In the genomic region with DNA sequence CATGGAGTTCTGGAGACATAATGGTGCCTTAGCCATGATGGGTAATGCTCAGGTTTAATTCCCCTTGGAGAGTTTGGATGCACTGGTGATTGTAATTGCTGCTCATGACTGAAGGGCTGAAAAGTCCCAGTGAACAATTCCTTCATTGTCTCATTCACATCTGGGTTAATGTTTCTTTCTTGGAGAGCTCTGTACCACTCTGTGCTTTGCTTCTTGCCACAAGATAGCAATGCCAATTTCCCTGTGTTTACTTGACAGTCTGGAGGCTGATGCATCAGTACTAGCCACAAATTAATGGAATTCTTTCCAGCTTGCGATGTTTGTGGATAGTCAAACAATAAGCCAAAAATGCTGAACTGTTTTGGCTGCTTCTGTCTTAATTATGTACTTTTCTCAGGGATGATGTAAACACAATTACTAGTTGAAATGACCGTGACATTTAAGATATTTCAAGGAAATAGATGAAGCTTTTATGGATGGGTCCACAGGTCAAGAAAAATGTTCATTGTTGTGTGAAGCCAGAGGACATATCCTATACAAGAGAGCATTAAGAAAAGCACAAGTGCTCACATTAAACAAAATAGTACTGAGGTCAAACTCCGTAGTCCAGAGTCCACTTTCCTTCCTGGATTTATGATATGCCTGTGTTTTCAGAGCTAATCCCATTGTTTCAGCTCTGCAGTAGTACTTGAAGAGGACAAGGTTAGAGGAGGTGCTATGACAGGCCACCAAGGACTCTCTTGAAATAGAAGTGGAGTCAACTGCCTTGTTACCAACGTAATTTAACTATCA, we compare ENCODE assay signal across 28 mouse cellular contexts.
DNase-seq lines count a peak whose midpoint lies in the region; ATAC-seq and TF ChIP-seq lines count a peak whose summit lies in the region.
"Had no signal": no experiment of that assay in that cellular context is flagged by ENCODE, and none has a peak within 500 bp of the region (broad histone marks: within the 10 kb centered on the region; RNA-seq: fewer than 3 reads in every experiment).

No protein-coding gene starts in this region.

- no peak for TF ChIP-seq CTCF in cortical plate, adult 2 months (IDR thresholded peaks at IDR 0.05; ENCODE audit: extremely low read depth, insufficient read depth, low read length)

- no peaks in the 10 kb centered on the region for H3K27me3 ChIP-seq in embryonic facial prominence, embryonic 14.5 days (replicated peaks; ENCODE audit: control insufficient read depth, insufficient read depth, low read length)
- H3K27me3 ChIP-seq in embryonic facial prominence, embryonic 10.5 days (replicated peaks; ENCODE audit: low read depth, poor library complexity, severe bottlenecking) = no peaks in the 10 kb centered on the region
- H3K27me3 ChIP-seq: forebrain, embryonic 12.5 days; hindbrain, embryonic 13.5 days; limb, embryonic 15.5 days; liver, embryonic 13.5 days; midbrain, embryonic 13.5 days had no signal

- H3K4me2 ChIP-seq in embryonic facial prominence, embryonic 14.5 days (ENCODE audit: low read depth, low read length) = no peak overlapping the region
- H3K4me2 ChIP-seq: forebrain, embryonic 12.5 days; heart, embryonic 11.5 days; hindbrain, embryonic 13.5 days; limb, embryonic 15.5 days; liver, embryonic 13.5 days; midbrain, embryonic 13.5 days had no signal

- 66% methylated on average over 4 of the region's 4 CpGs for WGBS in embryonic facial prominence, embryonic 14.5 days
- 67% methylated on average over 4 of the region's 4 CpGs for WGBS in embryonic facial prominence, embryonic 10.5 days
- 24% methylated on average over 4 of the region's 4 CpGs for WGBS in large intestine, adult 2 months

- no peak for ATAC-seq in embryonic facial prominence, embryonic 14.5 days (ENCODE audit: low read depth)
- ATAC-seq: CD4-positive, CD25-positive, alpha-beta regulatory T cell, adult 4 months; forebrain, postnatal 0 days; lung, postnatal 0 days; midbrain, embryonic 13.5 days had no signal

- DNase-seq in embryonic facial prominence, embryonic 14.5 days (ENCODE audit: low spot score) = peak; percentile 23
- no peak for DNase-seq in embryonic facial prominence, embryonic 10.5 days (ENCODE audit: low spot score)
- peak; percentile 80 for DNase-seq in Muller cell, postnatal 12 days (ENCODE audit: inconsistent ontology term)
- peak; percentile 44 for DNase-seq in large intestine, adult 2 months (ENCODE audit: low read depth, low spot score)
- DNase-seq in right cerebral cortex, postnatal 25 days = no peak
- DNase-seq in testis, postnatal 10 days (ENCODE audit: low spot score) = no peak
- DNase-seq: cerebellum, adult 8-10 months; forebrain, postnatal 0 days; gastrocnemius, postnatal 14 days; heart, postnatal 4 days; kidney, adult 2 months; kidney, postnatal 14 days; liver, embryonic 13.5 days; lung, adult 18-20 months; right cerebral cortex, postnatal 14 days; spleen, adult 18-20 months; thymus, adult 2 months; thymus, postnatal 36 days had no signal

- no peak overlapping the region for H3K9ac ChIP-seq in embryonic facial prominence, embryonic 14.5 days (ENCODE audit: low read depth, low read length)
- H3K9ac ChIP-seq: forebrain, embryonic 12.5 days; forebrain, postnatal 0 days; hindbrain, embryonic 13.5 days; limb, embryonic 15.5 days; liver, embryonic 13.5 days; midbrain, embryonic 13.5 days had no signal

- no peak overlapping the region for H3K4me3 ChIP-seq in embryonic facial prominence, embryonic 14.5 days (ENCODE audit: low read depth, low read length)
- no peak overlapping the region for H3K4me3 ChIP-seq in embryonic facial prominence, embryonic 10.5 days
- H3K4me3 ChIP-seq in cortical plate, adult 2 months (ENCODE audit: insufficient read depth, low read length) = no peak overlapping the region
- H3K4me3 ChIP-seq: forebrain, embryonic 12.5 days; hindbrain, embryonic 13.5 days; limb, embryonic 10.5 days; limb, embryonic 15.5 days; liver, embryonic 13.5 days; midbrain, embryonic 13.5 days had no signal

- H3K36me3 ChIP-seq in embryonic facial prominence, embryonic 14.5 days (ENCODE audit: control insufficient read depth, insufficient read depth, low read length) = no peaks in the 10 kb centered on the region
- H3K36me3 ChIP-seq in embryonic facial prominence, embryonic 10.5 days (replicated peaks) = no peaks in the 10 kb centered on the region
- H3K36me3 ChIP-seq: forebrain, embryonic 12.5 days; hindbrain, embryonic 13.5 days; limb, embryonic 10.5 days; limb, embryonic 15.5 days; liver, embryonic 13.5 days; midbrain, embryonic 13.5 days had no signal

- TF ChIP-seq POLR2A in cortical plate, adult 2 months (IDR thresholded peaks at IDR 0.05; ENCODE audit: extremely low read depth, insufficient read depth, low read length) = no peak

- no peaks in the 10 kb centered on the region for H3K9me3 ChIP-seq in embryonic facial prominence, embryonic 14.5 days (ENCODE audit: control insufficient read depth, low read length)
- H3K9me3 ChIP-seq in embryonic facial prominence, embryonic 10.5 days = no peaks in the 10 kb centered on the region
- H3K9me3 ChIP-seq: forebrain, embryonic 12.5 days; hindbrain, embryonic 13.5 days; limb, embryonic 10.5 days; limb, embryonic 15.5 days; liver, embryonic 13.5 days; midbrain, embryonic 13.5 days had no signal

- no peaks in the 10 kb centered on the region for H3K4me1 ChIP-seq in embryonic facial prominence, embryonic 14.5 days (ENCODE audit: control insufficient read depth, insufficient read depth, low read length)
- peaks cover 5% of the 10 kb centered on the region; the same call in 1 of the 2 replicates for H3K4me1 ChIP-seq in embryonic facial prominence, embryonic 10.5 days
- H3K4me1 ChIP-seq in cortical plate, adult 2 months (ENCODE audit: control insufficient read depth, insufficient read depth, low read length) = no peaks in the 10 kb centered on the region
- H3K4me1 ChIP-seq: forebrain, embryonic 12.5 days; hindbrain, embryonic 13.5 days; limb, embryonic 10.5 days; limb, embryonic 15.5 days; liver, embryonic 13.5 days; midbrain, embryonic 13.5 days had no signal

- no peak overlapping the region for H3K27ac ChIP-seq in embryonic facial prominence, embryonic 14.5 days (replicated peaks; ENCODE audit: low read depth, low read length)
- no peak overlapping the region for H3K27ac ChIP-seq in embryonic facial prominence, embryonic 10.5 days (replicated peaks)
- H3K27ac ChIP-seq in cortical plate, adult 2 months (ENCODE audit: insufficient read depth, low read length) = peak overlapping the region; percentile 56; the same call in 1 of the 2 replicates
- H3K27ac ChIP-seq: forebrain, embryonic 12.5 days; hindbrain, embryonic 13.5 days; limb, embryonic 10.5 days; limb, embryonic 15.5 days; liver, embryonic 13.5 days; macrophage; midbrain, embryonic 13.5 days had no signal

Comparison
In these comparisons a context has a peak if more than half of its experiments do, and no peak if none do; other contexts are left out.
1. DNase-seq: peak in embryonic facial prominence, embryonic 14.5 days (single experiment), Muller cell, postnatal 12 days (single experiment) and large intestine, adult 2 months (single experiment); none in embryonic facial prominence, embryonic 10.5 days (single experiment), right cerebral cortex, postnatal 25 days (single experiment) and testis, postnatal 10 days (single experiment).